Mouse (Mus musculus): Measurements from ENCODE around the gene Gm15557.
A peak's percentile ranks its signal among the peaks of the same experiment; 100 is the strongest.
"Not testable (repeated sequence)": the region's sequence is repeated elsewhere in the genome, so short reads cannot be mapped to it uniquely, and the experiment has no call there.

The Gm15557 gene

DNA sequence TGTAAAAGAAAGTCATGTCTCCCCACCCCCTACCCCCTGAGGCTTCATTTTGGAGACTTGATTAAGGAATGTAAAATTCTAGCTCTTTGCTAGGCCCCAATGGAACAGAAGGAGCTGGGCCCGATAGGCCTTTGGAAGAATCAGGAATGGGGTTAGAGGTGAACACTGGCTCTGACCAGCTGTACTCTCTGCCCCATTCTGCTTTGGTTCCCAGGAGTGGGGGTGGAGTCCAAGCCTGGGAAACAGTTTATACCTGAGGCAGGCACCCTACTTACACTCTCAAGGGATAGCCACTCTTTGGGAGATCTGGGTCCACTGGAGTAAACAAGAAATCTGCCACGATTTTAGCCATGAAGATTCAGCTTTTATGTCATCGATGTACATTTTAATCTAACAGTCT, at the start of gene Gm15557:
Gm15557 (plus strand) TSS at position 48 of the 400 bp plus-strand sequence.
- no peak for DNase-seq

DNA sequence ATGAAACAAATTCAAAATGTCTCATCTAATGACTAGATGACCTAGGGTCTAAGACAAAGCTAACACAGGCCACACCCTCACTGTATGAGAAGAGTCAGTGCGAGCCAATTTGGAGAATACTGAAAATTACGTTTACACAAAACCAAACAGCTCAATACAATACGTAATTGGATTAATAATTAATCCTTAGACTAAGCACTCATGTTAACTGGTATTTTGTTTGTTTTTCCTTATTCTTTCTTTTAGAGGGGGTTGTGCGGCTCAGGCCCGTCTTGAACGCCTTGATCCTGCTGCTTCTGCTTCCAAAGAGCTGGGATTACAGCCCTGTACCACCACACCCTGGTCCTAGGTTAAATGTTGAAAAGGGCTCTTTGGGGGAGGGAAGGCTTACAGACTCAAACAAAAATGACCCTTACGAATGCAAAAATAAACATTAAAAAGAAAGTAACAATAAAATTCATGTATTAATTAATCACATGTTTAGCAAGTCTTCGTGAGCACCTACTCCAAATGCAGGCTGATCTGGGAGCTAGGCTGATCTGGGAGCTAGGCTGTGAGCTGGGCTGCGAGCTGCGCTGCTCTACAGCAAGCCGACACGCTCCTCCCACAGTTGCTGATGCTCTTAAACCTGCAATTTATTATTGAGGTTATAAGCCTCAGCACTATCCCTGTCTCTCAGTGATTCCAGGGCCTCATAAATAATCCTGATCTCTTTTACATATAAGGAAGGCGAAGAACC, 46.1 kb upstream of the Gm15557 start:
- no peak for DNase-seq

DNA sequence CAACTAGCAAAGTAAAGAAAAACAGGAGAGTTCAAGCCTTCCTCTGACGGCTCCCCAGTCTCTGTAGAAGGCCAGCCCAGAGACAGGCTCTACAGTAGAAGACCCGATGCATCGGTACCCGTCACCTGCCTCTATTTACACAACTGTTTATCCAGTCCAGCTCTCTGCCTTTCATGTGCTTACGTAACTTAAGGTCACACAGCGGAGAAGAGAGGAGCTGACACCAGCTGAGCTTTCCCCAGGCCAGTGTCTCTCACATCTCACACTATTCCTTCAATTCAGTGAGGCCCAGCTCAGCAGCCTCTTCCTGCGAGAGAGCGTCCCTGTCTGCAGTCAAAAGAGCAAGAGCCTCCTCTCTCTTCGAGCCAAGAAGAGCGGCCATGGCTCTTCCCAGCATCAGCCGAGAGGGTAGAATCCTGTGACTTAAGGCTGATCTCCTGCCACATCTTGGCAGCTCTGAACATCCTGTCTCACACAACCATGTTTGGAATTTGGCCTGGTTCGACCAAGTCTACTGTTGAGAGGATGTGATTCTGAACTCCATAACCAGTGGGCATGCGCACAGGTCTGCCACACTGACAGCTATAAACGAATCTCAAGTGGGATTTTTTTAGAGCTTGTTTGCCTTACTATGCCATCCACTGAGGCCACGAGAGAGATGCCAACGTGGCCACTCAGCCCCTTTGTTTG, 45.3 kb upstream of the Gm15557 start:
- no peak for DNase-seq

DNA sequence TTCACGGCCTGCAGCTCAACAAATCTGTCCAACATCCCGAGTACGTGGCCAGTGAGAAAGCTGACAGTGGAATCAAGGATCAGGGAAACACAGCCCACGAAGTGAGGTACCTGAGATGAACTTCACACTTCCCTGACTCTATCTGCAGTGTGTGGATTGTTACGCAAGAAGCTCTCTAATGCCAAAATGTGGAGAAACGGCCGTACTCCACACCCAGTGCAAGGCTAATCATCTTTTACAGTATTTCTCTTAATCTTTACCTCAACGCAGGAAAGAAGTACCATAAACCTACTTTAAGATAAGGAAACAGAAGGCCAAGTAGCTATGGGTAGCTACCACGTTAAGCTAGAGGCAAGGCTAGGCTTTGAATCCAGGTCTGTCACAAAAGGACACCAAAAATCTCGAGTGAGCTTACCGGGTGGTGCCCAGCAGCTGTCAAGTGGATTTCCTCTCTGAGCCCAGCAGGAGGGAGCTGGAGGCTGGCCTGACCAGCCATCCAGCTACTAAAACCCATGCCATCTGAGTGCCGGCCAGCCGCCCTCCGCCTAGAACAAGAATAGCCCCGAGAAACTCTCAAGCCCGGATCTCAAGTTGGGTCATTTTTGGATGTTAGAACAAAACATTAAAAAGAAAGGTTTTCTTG, 37.4 kb upstream of the Gm15557 start:
- no peak for DNase-seq

DNA sequence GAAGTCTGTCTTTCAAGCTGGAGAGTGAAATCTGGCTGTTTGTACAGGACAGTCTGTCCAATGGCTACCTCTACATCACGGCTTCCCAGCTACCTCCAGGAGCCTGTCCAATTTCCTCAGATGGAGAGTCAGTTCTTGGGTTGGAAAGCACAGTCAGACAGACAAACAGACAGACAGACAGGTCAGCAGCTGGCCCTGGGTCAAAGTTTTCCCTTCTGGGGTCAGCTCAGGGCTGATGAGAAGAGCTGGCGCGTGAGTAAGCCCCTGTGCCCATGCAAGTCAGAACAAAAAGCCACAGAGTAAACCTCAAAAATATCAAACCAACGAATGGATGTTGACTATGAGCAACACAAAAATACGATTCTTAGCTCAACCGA, 36.9 kb upstream of the Gm15557 start:
- no peak for DNase-seq

DNA sequence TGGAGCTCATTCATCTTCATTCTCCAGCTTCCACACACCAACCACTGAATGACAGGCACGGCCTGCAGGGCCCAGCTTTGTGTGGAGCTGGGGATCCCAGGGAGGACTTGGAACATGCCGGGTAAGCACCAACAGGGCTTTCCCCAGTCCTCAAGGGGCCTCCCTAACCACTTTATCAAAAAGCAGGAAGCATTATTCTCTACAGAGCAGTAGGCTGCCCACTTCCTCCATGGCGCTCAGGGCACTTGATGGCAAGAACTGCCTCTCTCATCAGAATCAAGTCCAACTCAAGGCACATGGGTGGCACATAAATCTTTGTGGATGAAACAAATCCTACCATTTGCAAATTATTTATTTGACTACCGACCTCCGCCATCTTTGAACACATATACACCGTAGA, 25.8 kb upstream of the Gm15557 start:
- DNase-seq = no peak

DNA sequence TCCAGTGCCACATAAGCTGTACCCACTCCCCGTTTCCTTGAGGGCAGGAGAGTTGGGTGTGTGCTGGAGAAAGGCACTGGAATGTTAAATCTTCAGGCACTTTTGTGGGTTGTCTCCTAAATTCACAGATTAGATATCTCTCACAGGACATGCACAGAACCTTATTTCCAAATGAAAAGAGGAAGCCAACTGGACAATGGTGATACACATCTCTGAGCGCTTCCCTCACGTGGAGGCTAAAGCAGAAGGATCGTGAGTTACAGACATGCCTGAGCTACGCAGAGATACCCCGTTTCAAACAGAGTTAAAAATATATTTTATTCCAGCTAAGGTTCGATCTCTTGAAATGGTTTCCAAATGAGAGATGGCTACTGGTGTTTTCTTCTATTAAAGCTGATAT, 17.4 kb upstream of the Gm15557 start:
- no peak for DNase-seq

DNA sequence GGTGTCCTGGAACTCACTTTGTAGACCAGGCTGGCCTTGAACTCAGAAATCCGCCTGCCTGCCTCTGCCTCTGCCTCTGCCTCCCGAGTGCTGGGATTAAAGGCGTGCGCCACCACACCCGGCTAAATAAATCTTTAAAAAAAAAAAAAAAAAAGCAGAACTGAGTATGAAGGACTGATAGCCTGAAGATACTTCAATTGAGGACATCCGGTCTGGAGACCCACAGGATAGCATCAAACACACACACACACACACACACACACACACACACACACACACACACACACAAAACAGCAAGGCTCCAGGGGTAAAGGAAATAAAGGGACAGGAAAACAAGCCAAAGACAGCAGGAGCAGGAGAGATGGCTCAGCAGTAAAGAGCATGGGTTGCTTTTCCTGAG, 15.3 kb upstream of the Gm15557 start:
- DNase-seq = not testable (repeated sequence)

DNA sequence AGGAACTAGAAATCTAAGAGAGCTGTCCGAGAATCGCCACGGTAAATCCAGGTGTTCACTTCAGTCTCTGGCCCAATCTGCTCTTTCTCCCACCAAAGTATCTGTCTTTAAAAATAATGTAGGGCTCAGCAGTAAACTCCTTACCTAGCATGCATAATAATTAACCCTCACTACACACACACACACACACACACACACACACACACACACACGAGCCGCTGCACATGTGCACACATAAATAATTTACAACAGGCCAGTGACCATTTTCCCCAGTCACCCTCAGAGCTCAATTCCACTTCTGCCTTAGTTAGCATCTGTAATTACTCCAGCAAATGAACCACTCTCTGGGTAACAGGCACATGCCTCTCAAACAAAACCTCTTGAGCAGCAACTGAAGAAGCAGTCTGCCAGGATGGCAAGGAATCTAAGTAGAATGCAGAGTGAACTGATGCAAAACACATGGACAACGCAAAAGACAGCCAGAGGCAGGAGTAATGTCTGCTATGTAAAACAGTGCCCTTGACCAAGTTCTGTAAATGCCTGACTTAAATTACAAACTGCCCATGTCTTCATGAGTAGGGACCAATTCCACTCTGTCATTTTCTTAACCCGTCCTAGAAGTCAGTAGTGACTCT, 11.7 kb upstream of the Gm15557 start:
- peak; percentile 23 for DNase-seq

DNA sequence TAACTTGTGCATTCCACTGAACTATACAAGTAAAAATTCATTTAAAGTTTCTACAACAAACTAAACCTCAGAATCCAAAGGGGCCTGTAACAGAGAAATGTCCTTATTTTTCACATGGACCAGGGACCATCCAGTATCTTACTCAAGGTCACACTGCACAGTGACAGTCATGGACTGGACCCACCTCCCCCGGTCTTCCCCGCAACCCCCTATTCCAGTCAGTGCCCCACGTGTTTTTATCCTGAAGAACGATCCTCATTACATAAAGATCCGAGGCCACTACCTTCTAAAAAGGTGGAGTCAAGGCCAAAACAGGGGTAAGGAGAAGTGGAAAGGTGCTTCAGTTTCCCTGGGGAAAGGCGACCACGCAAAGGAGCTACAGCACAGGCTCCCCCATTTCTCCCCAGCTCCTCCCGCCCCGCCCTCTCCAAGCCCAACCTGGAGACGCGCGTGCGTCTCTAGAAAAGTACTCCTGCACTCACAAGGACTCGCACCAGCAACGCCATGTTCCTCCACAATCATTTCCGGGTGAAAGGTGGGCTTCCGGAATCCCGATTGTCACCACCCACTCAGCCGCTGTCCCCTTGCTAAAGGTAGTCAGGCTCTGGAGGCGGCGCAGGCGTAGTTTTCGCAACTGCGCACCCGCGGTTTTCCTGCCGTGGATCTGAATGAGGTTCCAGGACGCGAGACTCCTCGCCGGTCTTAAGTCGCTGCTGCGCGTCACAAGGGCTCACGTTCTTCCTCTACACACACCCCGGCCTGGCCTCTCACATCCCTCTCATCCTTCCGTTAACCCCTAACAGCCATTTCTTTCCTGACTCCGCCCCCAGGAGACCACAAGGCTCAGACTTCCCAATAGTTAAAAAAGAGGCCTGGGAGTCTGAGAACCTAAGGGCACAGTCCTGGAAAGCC, 10.7 kb upstream of the Gm15557 start, which contains the start of gene Uqcc1:
Uqcc1 (minus strand) TSS at position 780 of the 912 bp plus-strand sequence.
- peak; percentile 96 for DNase-seq

DNA sequence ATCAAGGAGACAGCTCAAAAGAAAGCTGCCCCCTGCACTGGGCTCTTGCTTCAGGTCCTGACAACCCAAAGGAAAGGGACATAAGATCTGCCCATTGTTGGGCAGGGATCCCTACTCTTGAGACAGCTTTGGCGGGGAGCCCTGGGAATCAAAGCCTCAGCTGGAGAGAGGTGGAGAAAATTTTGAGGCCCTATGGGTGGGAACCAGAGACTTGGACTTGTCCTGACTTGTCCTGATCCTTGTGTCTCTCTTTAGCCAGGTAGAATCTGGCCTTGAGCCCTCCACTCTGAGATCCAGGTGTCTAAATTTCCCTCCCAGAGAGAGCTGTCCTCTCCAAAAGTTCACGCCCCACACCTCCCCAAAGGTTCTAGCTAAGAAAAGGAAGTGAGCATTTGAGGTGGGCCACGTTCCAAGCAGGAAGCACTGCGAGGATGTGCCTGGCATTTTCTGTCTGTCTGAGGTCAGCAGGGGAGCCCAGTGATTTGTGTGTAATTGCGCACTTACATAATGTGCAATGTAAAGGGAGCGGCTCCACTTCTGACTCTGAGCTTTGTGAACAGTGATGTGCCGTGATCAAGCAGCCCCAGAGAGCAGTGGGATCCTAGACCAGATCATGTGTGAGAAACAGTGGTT, 515 bp upstream of the Gm15557 start:
- DNase-seq = no peak

DNA sequence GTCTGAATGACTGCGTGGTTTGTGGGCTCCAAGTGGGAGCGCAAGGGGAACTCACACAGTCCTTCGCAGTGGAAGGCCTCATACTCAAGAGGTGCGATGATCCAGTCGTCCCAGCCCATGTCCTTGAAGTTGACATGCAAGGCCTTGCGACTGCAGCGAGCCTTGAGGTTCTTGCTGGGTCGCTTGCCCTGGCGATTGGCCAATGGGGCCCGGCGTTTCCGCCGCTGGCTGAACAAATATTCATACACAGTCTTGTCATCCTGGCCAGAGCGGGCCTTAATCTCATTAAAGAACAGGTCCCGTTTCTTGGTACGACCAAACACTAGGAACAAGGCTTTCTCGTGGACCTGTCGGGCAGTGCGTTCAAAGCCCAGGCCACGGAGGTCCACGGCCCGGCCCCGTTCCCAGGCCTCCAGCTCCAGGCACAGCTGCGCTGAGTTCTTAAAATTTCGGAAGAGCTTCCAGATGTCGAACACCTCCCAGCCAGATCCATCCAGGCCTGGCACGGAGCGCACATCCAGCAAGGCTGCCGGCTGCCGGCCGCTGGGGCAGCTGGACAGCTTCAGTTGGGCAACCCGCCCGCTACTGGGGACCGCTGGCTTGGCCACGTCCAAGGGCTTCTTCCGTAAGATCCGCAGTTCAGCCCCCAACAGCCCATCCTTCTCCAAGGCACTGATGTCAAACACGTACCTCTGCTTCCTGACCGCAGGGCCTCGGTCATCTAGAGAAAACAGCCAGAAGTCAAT, 1.3 kb downstream of the Gm15557 start:
- DNase-seq = no peak

DNA sequence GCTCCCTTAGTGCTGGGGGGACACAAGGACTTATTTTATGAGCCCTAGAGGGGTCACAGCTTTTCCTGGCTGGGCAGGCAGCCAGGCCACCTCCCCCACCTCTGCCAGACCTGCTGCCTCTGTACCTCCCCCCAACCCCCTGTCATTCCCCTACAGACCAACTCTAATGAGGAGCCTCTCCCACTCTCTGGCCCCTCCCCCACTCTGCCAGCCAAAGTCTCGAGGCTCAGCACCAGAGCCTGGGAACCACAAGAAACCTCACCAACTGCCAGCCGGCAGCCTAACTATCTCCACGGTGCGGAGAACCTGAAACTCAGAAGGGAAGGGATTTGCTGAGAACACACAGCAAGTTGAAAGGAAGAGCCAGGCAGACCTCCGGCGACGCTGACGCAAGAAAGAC, 2.9 kb downstream of the Gm15557 start:
- no peak for DNase-seq

DNA sequence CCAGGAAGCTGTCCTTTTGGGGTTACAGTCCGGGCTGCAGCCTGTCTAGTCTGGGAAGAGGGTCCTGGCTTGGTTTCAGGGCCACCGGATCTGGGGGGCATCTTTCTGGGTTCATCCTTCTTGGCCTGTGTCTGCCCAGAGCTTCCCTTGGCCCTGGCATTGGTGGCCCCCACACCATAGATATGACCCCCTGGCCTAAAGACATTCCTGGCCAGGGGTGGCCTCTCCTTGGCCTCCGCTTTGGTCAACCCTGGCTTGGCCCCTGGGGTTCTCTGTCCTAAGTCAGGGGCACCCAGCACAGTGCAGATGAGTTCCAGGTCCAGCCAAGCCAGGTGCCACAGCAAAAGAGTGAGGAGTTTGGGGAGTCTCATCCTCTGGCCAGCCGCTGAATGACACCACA, 4.2 kb downstream of the Gm15557 start:
- DNase-seq = no peak

DNA sequence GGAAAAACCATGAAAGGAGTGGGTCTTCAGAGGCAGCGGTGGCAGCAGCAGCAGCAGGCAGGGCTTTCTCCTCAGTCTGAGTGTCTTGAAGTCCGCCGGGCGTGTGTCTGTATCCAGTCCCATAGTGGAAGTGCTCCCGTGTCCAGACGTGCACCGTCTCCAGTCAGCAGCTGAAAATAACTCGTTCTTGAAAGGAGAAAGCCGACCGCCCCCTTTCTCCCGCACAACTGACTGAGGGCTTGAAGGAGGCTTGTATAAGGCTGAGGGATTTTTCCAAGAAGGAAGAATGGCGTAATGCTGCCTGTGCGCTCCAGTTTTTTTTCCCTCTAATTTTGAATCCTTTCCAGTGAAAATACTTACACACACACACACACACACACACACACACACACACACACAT, 4.6 kb downstream of the Gm15557 start, which contains the start of gene Gdf5:
Gdf5 (minus strand) TSS at position 244 of the 400 bp plus-strand sequence.
- DNase-seq = no peak

DNA sequence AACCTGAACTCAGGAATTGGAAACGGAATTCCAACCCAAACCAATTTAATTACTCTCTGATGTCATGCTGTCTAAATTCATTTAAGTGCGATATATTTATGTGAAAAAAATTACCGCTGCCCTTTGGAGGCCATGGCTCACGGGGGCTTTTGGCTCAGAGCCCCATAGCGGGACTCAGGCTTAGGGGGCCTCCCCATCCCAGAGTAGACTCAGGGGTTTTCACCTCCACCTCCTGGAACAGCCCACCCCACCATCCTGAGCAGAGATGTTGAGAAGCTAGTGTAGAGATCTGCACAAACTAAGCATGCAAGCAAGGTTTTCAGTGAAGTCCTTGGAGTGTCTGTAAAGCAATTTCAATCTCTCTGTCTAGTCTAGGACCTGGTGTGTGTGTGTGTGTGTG, 5.1 kb downstream of the Gm15557 start:
- DNase-seq = no peak

DNA sequence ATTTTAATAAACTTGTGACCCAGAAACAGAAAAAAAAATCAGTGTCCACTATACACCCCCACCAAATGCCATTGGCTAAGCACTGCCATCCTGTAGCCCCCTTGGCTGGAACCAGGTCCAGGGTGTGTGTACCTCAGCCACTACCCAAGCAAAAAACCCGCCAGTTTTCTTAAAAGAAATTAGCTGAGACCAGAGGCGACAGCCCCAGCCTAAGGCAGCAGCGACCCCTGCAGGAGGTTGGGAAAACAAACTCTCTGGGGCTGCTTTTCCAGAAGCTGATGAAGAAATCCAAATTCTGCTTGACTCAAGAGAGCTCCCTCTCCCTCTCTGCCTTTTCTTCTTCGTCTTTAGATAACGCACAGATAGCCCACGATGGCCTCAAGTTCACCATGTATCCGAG, 5.5 kb downstream of the Gm15557 start:
- no peak for DNase-seq

DNA sequence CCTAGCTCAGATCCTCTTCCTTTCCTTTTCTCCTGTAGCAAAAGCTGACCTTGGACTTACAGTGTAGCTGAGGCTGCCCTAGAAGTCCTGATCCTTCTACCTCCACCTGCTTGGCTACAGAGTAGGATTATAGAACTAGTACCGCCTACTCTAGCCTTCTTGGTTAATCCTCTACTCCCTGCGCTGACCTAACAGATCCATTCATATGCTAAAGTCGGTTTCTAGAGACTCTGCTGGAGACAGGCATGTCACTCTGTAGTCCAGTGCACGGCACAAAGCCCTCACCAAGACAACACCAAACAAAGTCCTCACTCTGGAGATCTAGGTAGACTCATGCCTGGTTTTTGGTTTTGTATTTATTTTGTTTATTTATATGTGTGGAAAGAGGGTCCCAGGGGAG, 6.0 kb downstream of the Gm15557 start:
- no peak for DNase-seq

DNA sequence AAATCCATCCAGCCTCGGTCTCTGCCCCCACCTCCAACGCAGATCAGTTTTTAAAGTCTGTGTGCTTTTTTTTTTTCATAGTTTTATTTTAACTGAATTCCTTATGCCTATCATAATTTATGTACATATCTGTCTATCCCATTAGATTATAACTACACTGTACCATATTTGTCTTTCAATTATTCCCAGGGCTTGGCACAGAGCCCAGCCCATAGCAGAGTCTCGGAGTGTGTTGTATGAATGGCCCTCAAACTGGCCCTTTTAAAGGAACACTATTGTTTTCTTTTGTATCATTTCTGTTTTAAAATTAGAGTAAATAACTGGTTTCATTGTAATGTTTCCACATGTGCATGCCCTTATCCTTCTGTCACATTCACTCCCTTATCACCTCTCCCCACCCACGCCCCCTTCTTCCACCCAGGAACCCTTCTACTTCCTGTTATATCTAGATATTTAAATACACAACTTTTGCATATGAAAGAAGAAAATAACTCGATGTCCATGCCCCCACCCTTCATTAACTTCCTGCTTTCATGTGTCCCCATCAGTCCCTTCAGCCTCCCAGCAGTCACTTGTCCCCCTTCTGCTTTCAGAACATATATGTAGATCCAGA, 7.0 kb downstream of the Gm15557 start:
- no peak for DNase-seq

DNA sequence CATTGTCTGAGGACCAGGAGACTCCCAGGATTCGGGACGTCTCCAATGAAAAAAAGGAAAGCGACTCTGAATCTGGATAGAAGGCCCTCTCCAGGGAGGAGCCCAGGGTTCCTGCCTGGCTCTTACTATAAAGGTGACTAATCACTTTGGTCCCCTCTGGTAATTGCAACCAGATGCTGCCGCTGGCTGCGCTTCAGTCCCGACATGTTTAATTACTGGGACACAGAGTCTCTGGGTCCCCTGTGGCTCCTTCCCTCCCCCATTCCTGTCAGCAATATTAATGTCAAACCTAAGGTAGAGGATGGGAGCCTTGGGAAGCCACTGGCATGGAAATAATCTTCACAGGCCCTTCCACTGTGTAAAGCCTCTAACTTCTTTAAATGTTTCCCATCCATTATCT, 8.8 kb downstream of the Gm15557 start:
- DNase-seq = no peak

DNA sequence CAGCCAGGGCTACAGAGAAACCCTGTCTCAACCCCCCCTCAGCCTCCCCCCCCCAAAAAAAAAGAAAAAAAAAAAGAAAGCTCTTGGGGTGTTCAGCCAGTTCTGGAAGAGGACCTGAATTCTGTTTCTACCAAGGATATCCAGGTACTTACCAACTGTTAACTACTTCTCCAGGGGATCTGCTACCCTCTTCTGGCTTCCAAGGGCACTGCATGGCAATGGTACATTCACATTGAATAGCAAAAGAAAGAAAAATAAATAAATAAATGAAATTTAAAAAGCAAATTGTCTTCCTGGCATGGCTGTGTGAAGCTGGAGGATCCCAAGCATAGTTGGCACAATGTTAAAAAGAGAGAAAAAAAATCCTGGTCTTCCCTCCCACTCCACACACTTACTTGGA, 11.5 kb downstream of the Gm15557 start:
- DNase-seq = peak; percentile 77
